Mouse (Mus musculus) MEL (cell line): ENCODE data around the gene Tmem139.

Source experiments
- CHD1 ChIP-seq: IDR thresholded peaks from 2 replicates; pipeline ENCODE4 v1.6.1; 2012; ENCODE audit warnings: low read depth, mild to moderate bottlenecking, inconsistent platforms, low read length, improper control_type of control experiment
- HCFC1 ChIP-seq: IDR thresholded peaks from 2 replicates; pipeline ENCODE4 v1.6.1; 2012; ENCODE audit warnings: low read depth, mild to moderate bottlenecking, inconsistent platforms, low read length, improper control_type of control experiment, moderate library complexity
- POLR2A ChIP-seq, 2 experiments: IDR thresholded peaks; 2 replicates each; pipeline ENCODE4 v1.6.1; 2011 to 2012; ENCODE audit warnings: low read length in 2 of 2, mild to moderate bottlenecking in 2 of 2, control low read depth in 1 of 2, improper control_type of control experiment in 1 of 2, low read depth in 1 of 2, moderate library complexity in 1 of 2; ENCODE audit not compliant: control insufficient read depth in 1 of 2, insufficient read depth in 1 of 2, poor library complexity in 1 of 2
- SMC3 ChIP-seq: IDR thresholded peaks from 2 replicates; pipeline ENCODE4 v1.6.1; 2011; ENCODE audit warnings: low read depth, low read length, improper control_type of control experiment
- USF1 ChIP-seq: IDR thresholded peaks from 2 replicates; pipeline ENCODE4 v1.6.1; 2014; ENCODE audit warnings: low read depth, mild to moderate bottlenecking, inconsistent platforms, low read length, improper control_type of control experiment, moderate library complexity

GRCm38 (mm10) chr6:42264626-42265312 is 3.0 kb downstream of the Tmem139 start, which contains the start of gene Casp2:
- TF ChIP-seq CHD1 (no peak), USF1 (no peak), HCFC1 (peak; percentile 81), SMC3 (peak; percentile 52), POLR2A (IDR thresholded peaks at IDR 0.05; ENCODE audit: control insufficient read depth in 1 of 2, insufficient read depth in 1 of 2, low read depth in 1 of 2, low read length in 2 of 2, poor library complexity in 1 of 2) (peak; percentile 55 to 70; a peak in 2 of 4 replicates)
